Mouse (Mus musculus) left cerebral cortex, adult 2 months (tissue): ENCODE results near the gene Crls1. TPM values are rescaled to one million over a fixed set of nuclear protein-coding genes. Genes with fewer than 3 reads are reported as not detected.

ENCODE experiments used
- DNase-seq, 2 experiments: peaks; one replicate each; pipeline ENCODE4 v3.0.0; 2021 to 2022; ENCODE audit warnings: low spot score in 2 of 2, mixed read lengths in 1 of 2; ENCODE audit errors: extremely low spot score in 1 of 2
- H3K27ac ChIP-seq: fragments of 200-600 bp; 2 replicates; pipeline ENCODE4 v1.8.1; 2022
- H3K4me3 ChIP-seq: fragments of 200-600 bp; 2 replicates; pipeline ENCODE4 v1.8.1; 2022
- CTCF ChIP-seq: fragments of 200-600 bp; IDR thresholded peaks from 2 replicates; pipeline ENCODE4 v1.8.1; 2022; ENCODE audit warnings: antibody characterized with exemption, mild to moderate bottlenecking, moderate library complexity
- intact Hi-C: fragments of 180-260 bp; cut with DNase I; formaldehyde crosslinking; loops from one replicate; pipeline ENCODE4 v1.15.1; 2025
- long read RNA-seq, 2 experiments: library from polyadenylated mRNA; stranded (forward); transcript quantifications; one replicate each; pipeline ENCODE4 v2.0.0; 2021; ENCODE audit warnings: borderline mapping rate in 2 of 2
- total RNA-seq, 2 experiments: library from RNA; stranded (reverse); gene quantifications; 2 replicates each; pipeline ENCODE4 v1.2.3; 2021

Crls1 gene
- total RNA-seq: 10 to 100 TPM; 26.3 to 27.4 TPM
- long read RNA-seq, experiment 1, transcript Crls1-201 (7 exons, 1,924 nt): major isoform, 65 of 67 reads
- long read RNA-seq, experiment 1, partial matches to known transcripts: 0 of 67 reads
- long read RNA-seq, experiment 1, other reads (novel, unspliced or antisense): 2 of 67 reads
- long read RNA-seq, experiment 2, transcript Crls1-201 (7 exons, 1,924 nt): major isoform, 34 of 37 reads
- long read RNA-seq, experiment 2, partial matches to known transcripts: 0 of 37 reads
- long read RNA-seq, experiment 2, other reads (novel, unspliced or antisense): 3 of 37 reads

GRCm38 (mm10) chr2:132846407-132847358 lies at the start of gene Crls1:
TSS of gene Crls1 (plus strand) at chr2:132846666.
- intact Hi-C loops: loop anchor here (1.0 kb wide), 1 partner anchor 57 kb away; no protein-coding TSS in a partner anchor
- DNase-seq: peak; percentile 97 to 99
- peak; percentile 100 for TF ChIP-seq CTCF
- Histone ChIP-seq H3K27ac (peak within 1 kb of the TSS; percentile 84), H3K4me3 (peak within 1 kb of the TSS; percentile 62)

GRCm38 (mm10) chr2:132802976-132803375 lies 43.5 kb upstream of the Crls1 start:
- intact Hi-C loops: no loop called here
- no peak overlapping the region for H3K27ac ChIP-seq
- H3K4me3 ChIP-seq: no peak overlapping the region
- TF ChIP-seq CTCF: no peak
- DNase-seq: no peak

GRCm38 (mm10) chr2:132815608-132816314 lies 30.7 kb upstream of the Crls1 start, which contains the start of the genes Trmt6 and Mcm8:
TSS of gene Trmt6 (minus strand) at chr2:132816055.
TSS of gene Mcm8 (plus strand) at chr2:132816141.
- intact Hi-C loops: loop anchor here (5.0 kb wide), 1 partner anchor 298 kb away; no protein-coding TSS in a partner anchor
- Histone ChIP-seq H3K4me3 (peak within 1 kb of the TSS; percentile 96), H3K27ac (peak within 1 kb of the TSS; percentile 80)
- peak; percentile 43 for TF ChIP-seq CTCF
- peak; percentile 85 to 90 for DNase-seq

GRCm38 (mm10) chr2:132841071-132841470 lies 5.4 kb upstream of the Crls1 start:
- intact Hi-C loops: no loop called here
- DNase-seq: no peak
- TF ChIP-seq CTCF: no peak
- Histone ChIP-seq H3K27ac (no peak overlapping the region), H3K4me3 (no peak overlapping the region)

GRCm38 (mm10) chr2:132847581-132847980 lies 1.1 kb downstream of the Crls1 start:
- intact Hi-C loops: no loop called here
- TF ChIP-seq CTCF: no peak

GRCm38 (mm10) chr2:132848361-132848760 lies 1.9 kb downstream of the Crls1 start:
- no peak for TF ChIP-seq CTCF
- intact Hi-C loops: no loop called here
- no peak for DNase-seq
- no peak overlapping the region for H3K4me3 ChIP-seq
- H3K27ac ChIP-seq: no peak overlapping the region

More at GRCm38 (mm10) chr2:132847581-132847980, 1.1 kb downstream of the Crls1 start:
- Histone ChIP-seq H3K4me3 (peak overlapping the region; percentile 62), H3K27ac (peak overlapping the region; percentile 67; the same call in 1 of the 2 replicates)
- DNase-seq: no peak

GRCm38 (mm10) chr2:132849141-132849540 lies 2.7 kb downstream of the Crls1 start:
- H3K4me3 ChIP-seq: no peak overlapping the region
- TF ChIP-seq CTCF: no peak
- no peak overlapping the region for H3K27ac ChIP-seq
- DNase-seq: no peak
- intact Hi-C loops: no loop called here

- Histone ChIP-seq H3K4me3 (no peak overlapping the region), H3K27ac (no peak overlapping the region)
- no peak for DNase-seq
- intact Hi-C loops: no loop called here
- TF ChIP-seq CTCF: no peak
These were observed 6.6 kb downstream of the Crls1 start for GRCm38 (mm10) chr2:132853051-132853450.

- no peak for DNase-seq
- no peak overlapping the region for H3K4me3 ChIP-seq
- intact Hi-C loops: no loop called here
- no peak for TF ChIP-seq CTCF
- no peak overlapping the region for H3K27ac ChIP-seq
These were observed 9.9 kb downstream of the Crls1 start for GRCm38 (mm10) chr2:132856333-132856732.

- Histone ChIP-seq H3K27ac (no peak overlapping the region), H3K4me3 (no peak overlapping the region)
- intact Hi-C loops: no loop called here
- TF ChIP-seq CTCF: no peak
- DNase-seq: no peak
These were observed 14.0 kb downstream of the Crls1 start for GRCm38 (mm10) chr2:132860435-132860834.

- intact Hi-C loops: no loop called here
- no peak for TF ChIP-seq CTCF
- no peak for DNase-seq
- H3K4me3 ChIP-seq: no peak overlapping the region
- H3K27ac ChIP-seq: no peak overlapping the region
These were observed 15.0 kb downstream of the Crls1 start for GRCm38 (mm10) chr2:132861456-132861855.
